Mouse (Mus musculus) neural tube, embryonic 10.5 days (tissue): ENCODE data around the gene Tecpr2.

Source experiments
- DNase-seq: peaks from one replicate; pipeline ENCODE4 v3.0.0-alpha.2; 2017; ENCODE audit warnings: low spot score; ENCODE audit errors: extremely low spot score

Gene Tecpr2

GRCm38 (mm10) chr12:110864008-110864407 lies 25.1 kb upstream of the Tecpr2 start:
- DNase-seq = no peak

GRCm38 (mm10) chr12:110865571-110865970 lies 23.5 kb upstream of the Tecpr2 start:
- no peak for DNase-seq

- DNase-seq = no peak
These were observed 23.1 kb upstream of the Tecpr2 start for GRCm38 (mm10) chr12:110865989-110866388.

- no peak for DNase-seq
These were observed 19.0 kb upstream of the Tecpr2 start for GRCm38 (mm10) chr12:110870107-110870506.

- DNase-seq = no peak
These were observed 17.8 kb upstream of the Tecpr2 start for GRCm38 (mm10) chr12:110871247-110871646.

GRCm38 (mm10) chr12:110875351-110875750 lies 13.7 kb upstream of the Tecpr2 start:
- no peak for DNase-seq

- no peak for DNase-seq
These were observed 6.8 kb upstream of the Tecpr2 start for GRCm38 (mm10) chr12:110882291-110882690.

GRCm38 (mm10) chr12:110885251-110885650 lies 3.8 kb upstream of the Tecpr2 start:
- DNase-seq = no peak

- no peak for DNase-seq
These were observed 958 bp upstream of the Tecpr2 start for GRCm38 (mm10) chr12:110888106-110888505.

GRCm38 (mm10) chr12:110888606-110889005 lies 458 bp upstream of the Tecpr2 start:
- DNase-seq = no peak

- no peak for DNase-seq
These were observed 2.8 kb downstream of the Tecpr2 start for GRCm38 (mm10) chr12:110891887-110892286.

GRCm38 (mm10) chr12:110902106-110902505 lies 13.0 kb downstream of the Tecpr2 start:
- DNase-seq = no peak

GRCm38 (mm10) chr12:110903536-110903935 lies 14.5 kb downstream of the Tecpr2 start:
- no peak for DNase-seq

GRCm38 (mm10) chr12:110907845-110908244 lies 18.8 kb downstream of the Tecpr2 start:
- no peak for DNase-seq

GRCm38 (mm10) chr12:110909962-110910361 lies 20.9 kb downstream of the Tecpr2 start:
- DNase-seq = no peak

GRCm38 (mm10) chr12:110915761-110916160 lies 26.7 kb downstream of the Tecpr2 start:
- no peak for DNase-seq

GRCm38 (mm10) chr12:110920254-110920653 lies 31.2 kb downstream of the Tecpr2 start:
- no peak for DNase-seq

GRCm38 (mm10) chr12:110921572-110921971 lies 32.5 kb downstream of the Tecpr2 start:
- DNase-seq = no peak

- DNase-seq = no peak
These were observed 43.8 kb downstream of the Tecpr2 start for GRCm38 (mm10) chr12:110932820-110933219.

GRCm38 (mm10) chr12:110935983-110936620 lies 47.0 kb downstream of the Tecpr2 start:
- DNase-seq = peak; percentile 65

GRCm38 (mm10) chr12:110937496-110937895 lies 48.4 kb downstream of the Tecpr2 start:
- no peak for DNase-seq

- DNase-seq = no peak
These were observed 50.3 kb downstream of the Tecpr2 start for GRCm38 (mm10) chr12:110939385-110939784.

- DNase-seq = no peak
These were observed 51.8 kb downstream of the Tecpr2 start for GRCm38 (mm10) chr12:110940869-110941268.

- DNase-seq = no peak
These were observed 57.2 kb downstream of the Tecpr2 start for GRCm38 (mm10) chr12:110946216-110946615.
